Mouse (Mus musculus) olfactory bulb, adult 2 months (tissue): ENCODE measurements around the gene Ankrd44. TPM values are rescaled to one million over a fixed set of nuclear protein-coding genes. Genes with fewer than 3 reads are reported as not detected.

Experiments used
- H3K27ac ChIP-seq: fragments of 200-500 bp; 2 replicates; pipeline ENCODE4 v1.5.1; 2012; ENCODE audit warnings: low read depth, low read length; ENCODE audit not compliant: insufficient read depth
- H3K4me1 ChIP-seq: fragments of 200-500 bp; 2 replicates; pipeline ENCODE4 v1.6.1; 2012; ENCODE audit warnings: low read length; ENCODE audit not compliant: control insufficient read depth, insufficient read depth
- H3K4me3 ChIP-seq: fragments of 200-500 bp; 2 replicates; pipeline ENCODE4 v1.5.1; 2012; ENCODE audit warnings: mild to moderate bottlenecking, low read depth, low read length, moderate library complexity; ENCODE audit not compliant: insufficient read depth
- CTCF ChIP-seq: fragments of 200-500 bp; IDR thresholded peaks from 2 replicates; pipeline ENCODE4 v1.5.1; 2012; ENCODE audit warnings: low read depth, mild to moderate bottlenecking, low read length, moderate library complexity; ENCODE audit not compliant: insufficient read depth
- POLR2A ChIP-seq: fragments of 200-500 bp; IDR thresholded peaks from 2 replicates; pipeline ENCODE4 v1.6.1; 2012; ENCODE audit warnings: mild to moderate bottlenecking, low read depth, low read length, moderate library complexity; ENCODE audit not compliant: insufficient read depth
- WGBS: fragments of 180-500 bp; shearing (Covaris S2); methylation state at CpG from one replicate; pipeline ENCODE4 v1.1.7; 2018; 5-methylcytosine and 5-hydroxymethylcytosine counted together
- polyA plus RNA-seq: library from polyadenylated mRNA; stranded (reverse); fragments of >200 nt; gene quantifications from 2 replicates; pipeline ENCODE4 v1.2.4, GENCODE M21; 2012; ENCODE audit warnings: low replicate concordance; ENCODE audit not compliant: missing spikeins, insufficient read depth, insufficient read length

Gene Ankrd44
- polyA plus RNA-seq, 1 experiment: not detected

- H3K27ac ChIP-seq: no peak overlapping the region
- H3K4me3 ChIP-seq: no peak overlapping the region
- H3K4me1 ChIP-seq: peaks cover 10% of the 10 kb centered on the region
- TF ChIP-seq POLR2A: no peak
- no peak for TF ChIP-seq CTCF
- WGBS: 90% methylated on average over 4 of the region's 4 CpGs
Observed at GRCm38 (mm10) chr1:54924309-54924685, 1.9 kb downstream of the Ankrd44 start.

GRCm38 (mm10) chr1:54923366-54924308, 2.5 kb downstream of the Ankrd44 start:
- 93% methylated on average over 6 of the region's 6 CpGs for WGBS
- no peak overlapping the region for H3K27ac ChIP-seq
- H3K4me3 ChIP-seq: no peak overlapping the region

GRCm38 (mm10) chr1:54922707-54923106, 3.5 kb downstream of the Ankrd44 start:
- Histone ChIP-seq H3K4me3 (no peak overlapping the region), H3K4me1 (peaks cover 10% of the 10 kb centered on the region), H3K27ac (no peak overlapping the region)
- WGBS: 80% methylated on average over 8 of the region's 8 CpGs
- no peak for TF ChIP-seq CTCF
- TF ChIP-seq POLR2A: no peak

More at GRCm38 (mm10) chr1:54923366-54924308, 2.5 kb downstream of the Ankrd44 start:
- TF ChIP-seq POLR2A (no peak), CTCF (no peak)
- H3K4me1 ChIP-seq: peaks cover 10% of the 10 kb centered on the region

GRCm38 (mm10) chr1:54922025-54922574, 4.1 kb downstream of the Ankrd44 start:
- WGBS: 79% methylated on average over 12 of the region's 12 CpGs
- H3K27ac ChIP-seq: no peak overlapping the region
- TF ChIP-seq CTCF (no peak), POLR2A (no peak)
- H3K4me1 ChIP-seq: peaks cover 10% of the 10 kb centered on the region
- H3K4me3 ChIP-seq: no peak overlapping the region

- no peak overlapping the region for H3K4me3 ChIP-seq
- TF ChIP-seq POLR2A (no peak), CTCF (no peak)
- H3K27ac ChIP-seq: no peak overlapping the region
- 79% methylated on average over 4 of the region's 4 CpGs for WGBS
- peaks cover 5% of the 10 kb centered on the region; the same call in 1 of the 2 replicates for H3K4me1 ChIP-seq
Observed at GRCm38 (mm10) chr1:54920132-54920531, 6.1 kb downstream of the Ankrd44 start.

- TF ChIP-seq CTCF (no peak), POLR2A (no peak)
- no peaks in the 10 kb centered on the region for H3K4me1 ChIP-seq
- H3K27ac ChIP-seq: no peak overlapping the region
- WGBS: 87% methylated on average over 4 of the region's 4 CpGs
- H3K4me3 ChIP-seq: no peak overlapping the region
Observed at GRCm38 (mm10) chr1:54916456-54916855, 9.7 kb downstream of the Ankrd44 start.

GRCm38 (mm10) chr1:54914387-54914786, 11.8 kb downstream of the Ankrd44 start:
- no peak for TF ChIP-seq POLR2A
- TF ChIP-seq CTCF: no peak
- WGBS: 62% methylated on average over 9 of the region's 9 CpGs
- no peaks in the 10 kb centered on the region for H3K4me1 ChIP-seq
- H3K27ac ChIP-seq: no peak overlapping the region
- no peak overlapping the region for H3K4me3 ChIP-seq

GRCm38 (mm10) chr1:54913379-54913873, 12.8 kb downstream of the Ankrd44 start:
- no peaks in the 10 kb centered on the region for H3K4me1 ChIP-seq
- H3K4me3 ChIP-seq: no peak overlapping the region
- no peak overlapping the region for H3K27ac ChIP-seq
- no peak for TF ChIP-seq POLR2A
- TF ChIP-seq CTCF: no peak
- WGBS: 96% methylated on average over 3 of the region's 3 CpGs

GRCm38 (mm10) chr1:54913063-54913335, 13.2 kb downstream of the Ankrd44 start:
- H3K4me1 ChIP-seq: no peaks in the 10 kb centered on the region
- no peak for TF ChIP-seq POLR2A
- TF ChIP-seq CTCF: no peak
- H3K4me3 ChIP-seq: no peak overlapping the region
- no peak overlapping the region for H3K27ac ChIP-seq
